Mouse (Mus musculus) heart, embryonic 14.5 days (tissue): Measurements from ENCODE around the gene Tdrkh. TPM values are rescaled to one million over a fixed set of nuclear protein-coding genes. Genes with fewer than 3 reads are reported as not detected.
A peak's percentile ranks its signal among the peaks of the same experiment; 100 is the strongest.

Experiments
- ATAC-seq: fragments of 200-750 bp; cut with Nextera tagmentation; 2 replicates; pipeline ENCODE4 v1.8.0; 2017; ENCODE audit warnings: low read depth, moderate TSS enrichment; ENCODE audit not compliant: insufficient number of reproducible peaks, insufficient read depth, low FRiP score
- H3K27ac ChIP-seq, 2 experiments: fragments of 200-500 bp in 1 of 2; fragments of 300-500 bp in 1 of 2; sonication (generic) in 1 of 2; replicated peaks in 1 of 2; 2 replicates each; pipeline ENCODE4 v1.5.1; 2012 to 2014; ENCODE audit warnings: low read depth in 2 of 2, low read length in 2 of 2, control low read depth in 1 of 2, mild to moderate bottlenecking in 1 of 2, mixed read lengths in 1 of 2; ENCODE audit not compliant: control insufficient read depth in 1 of 2, insufficient read depth in 1 of 2
- H3K27me3 ChIP-seq: fragments of 300-500 bp; sonication (generic); 2 replicates; pipeline ENCODE4 v1.6.1; 2014; ENCODE audit warnings: mild to moderate bottlenecking, low read length, control low read depth; ENCODE audit not compliant: control insufficient read depth, insufficient read depth
- H3K36me3 ChIP-seq: fragments of 300-500 bp; sonication (generic); 2 replicates; pipeline ENCODE4 v1.6.1; 2014; ENCODE audit warnings: mild to moderate bottlenecking, control low read depth, low read length, mixed read lengths; ENCODE audit not compliant: control insufficient read depth, insufficient read depth
- H3K4me1 ChIP-seq, 2 experiments: fragments of 200-500 bp in 1 of 2; fragments of 300-500 bp in 1 of 2; sonication (generic) in 1 of 2; 2 replicates each; pipeline ENCODE4 v1.6.1; 2012 to 2014; ENCODE audit warnings: low read length in 2 of 2, control low read depth in 1 of 2, mixed read lengths in 1 of 2; ENCODE audit not compliant: control insufficient read depth in 2 of 2, insufficient read depth in 2 of 2
- H3K4me2 ChIP-seq: fragments of 300-500 bp; sonication (generic); 2 replicates; pipeline ENCODE4 v1.6.1; 2014; ENCODE audit warnings: mild to moderate bottlenecking, low read length
- H3K4me3 ChIP-seq, 2 experiments: fragments of 200-500 bp in 1 of 2; fragments of 300-500 bp in 1 of 2; sonication (generic) in 1 of 2; 2 replicates each; pipeline ENCODE4 v1.5.1; 2012 to 2014; ENCODE audit warnings: low read length in 2 of 2, mild to moderate bottlenecking in 2 of 2, control low read depth in 1 of 2, low read depth in 1 of 2, moderate library complexity in 1 of 2; ENCODE audit not compliant: control insufficient read depth in 1 of 2, insufficient read depth in 1 of 2
- H3K9ac ChIP-seq: fragments of 300-500 bp; sonication (generic); 2 replicates; pipeline ENCODE4 v1.6.1; 2014; ENCODE audit warnings: mild to moderate bottlenecking, low read length
- H3K9me3 ChIP-seq: fragments of 300-500 bp; sonication (generic); 2 replicates; pipeline ENCODE4 v1.6.1; 2016; ENCODE audit warnings: low read length, control low read depth; ENCODE audit not compliant: control insufficient read depth
- WGBS: fragments of 180-500 bp; shearing (Covaris S2); extraction: QIAGEN DNeasy Blood & Tissue Kit; methylation state at CpG from one replicate; pipeline ENCODE4 v1.1.7; 2014; 5-methylcytosine and 5-hydroxymethylcytosine counted together
- polyA plus RNA-seq: library from polyadenylated mRNA; unstranded; fragments of >200 nt; fragmentation: Nextera tagmentation; extraction: Ambion mirVana; gene quantifications from 2 replicates; pipeline ENCODE4 v1.2.1, GENCODE M21; 2014

Gene Tdrkh
- polyA plus RNA-seq, 1 experiment from 2014 or later: 8.8 TPM

DNA sequence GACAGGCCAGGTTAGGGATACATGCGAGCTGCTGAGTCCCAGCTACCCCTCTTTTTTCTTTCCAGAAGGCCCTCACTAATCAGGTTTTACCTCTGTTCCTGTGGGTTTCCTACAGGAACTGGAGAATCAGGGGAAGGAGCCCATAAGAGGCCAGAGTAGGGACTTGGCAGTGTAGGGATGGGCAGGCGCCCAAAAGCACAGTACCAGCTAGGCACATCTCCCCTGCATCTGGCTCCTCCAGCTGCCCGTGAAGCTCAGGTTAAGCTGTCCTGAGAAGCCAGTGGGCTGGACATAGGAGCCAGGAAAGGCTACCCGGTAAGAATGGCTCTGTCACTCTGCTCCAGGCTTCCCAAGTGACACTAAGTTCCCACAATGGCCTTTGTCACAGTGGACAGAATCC is 68.4 kb downstream of the Tdrkh start:
- WGBS: 53% methylated on average over 4 of the region's 4 CpGs
- peaks cover 6 to 12% of the 10 kb centered on the region in 2 experiments for H3K4me1 ChIP-seq
- no peaks in the 10 kb centered on the region for H3K9me3 ChIP-seq
- no peak overlapping the region for H3K4me2 ChIP-seq
- no peak for ATAC-seq
- H3K27ac ChIP-seq: no peak overlapping the region
- no peaks in the 10 kb centered on the region for H3K36me3 ChIP-seq
- H3K27me3 ChIP-seq: peaks cover 27% of the 10 kb centered on the region
- H3K4me3 ChIP-seq: no peak overlapping the region
- H3K9ac ChIP-seq: no peak overlapping the region

DNA sequence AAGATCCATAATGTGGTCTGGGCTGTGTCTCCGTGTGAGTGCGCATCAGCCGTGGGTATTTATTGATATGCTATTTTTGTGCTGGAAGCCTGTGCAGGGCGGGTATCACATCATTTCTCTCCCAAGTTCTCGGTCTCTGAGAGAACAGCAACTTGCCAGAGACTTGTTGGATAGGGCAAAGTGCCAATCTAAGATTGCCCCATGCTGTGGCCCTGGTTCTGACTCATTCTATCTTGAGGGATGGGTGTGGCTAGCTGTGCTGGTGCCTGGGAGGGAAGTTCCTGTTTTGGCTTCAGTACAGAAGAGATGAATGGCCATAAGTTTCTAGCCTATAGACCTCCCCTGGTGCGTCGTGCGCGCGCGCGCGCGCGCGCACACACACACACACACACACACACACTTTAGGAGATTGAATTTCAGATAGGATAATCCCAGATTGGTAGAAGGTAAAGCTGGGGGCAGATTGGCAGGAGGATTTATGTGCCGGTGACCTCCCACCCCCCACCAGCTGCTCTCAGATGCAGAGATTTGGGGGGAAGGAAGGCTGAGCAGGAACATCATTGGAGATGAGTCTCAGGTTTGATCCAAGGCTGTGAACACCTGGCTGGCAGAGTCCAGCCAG is 69.8 kb downstream of the Tdrkh start:
- peaks cover 12 to 13% of the 10 kb centered on the region in 2 experiments for H3K4me1 ChIP-seq
- no peaks in the 10 kb centered on the region for H3K9me3 ChIP-seq
- H3K27ac ChIP-seq: no peak overlapping the region
- no peak overlapping the region for H3K4me3 ChIP-seq
- 68% methylated on average over 17 of the region's 17 CpGs for WGBS
- H3K27me3 ChIP-seq: peaks cover 27% of the 10 kb centered on the region
- H3K4me2 ChIP-seq: no peak overlapping the region
- no peak overlapping the region for H3K9ac ChIP-seq
- H3K36me3 ChIP-seq: no peaks in the 10 kb centered on the region
- no peak for ATAC-seq

DNA sequence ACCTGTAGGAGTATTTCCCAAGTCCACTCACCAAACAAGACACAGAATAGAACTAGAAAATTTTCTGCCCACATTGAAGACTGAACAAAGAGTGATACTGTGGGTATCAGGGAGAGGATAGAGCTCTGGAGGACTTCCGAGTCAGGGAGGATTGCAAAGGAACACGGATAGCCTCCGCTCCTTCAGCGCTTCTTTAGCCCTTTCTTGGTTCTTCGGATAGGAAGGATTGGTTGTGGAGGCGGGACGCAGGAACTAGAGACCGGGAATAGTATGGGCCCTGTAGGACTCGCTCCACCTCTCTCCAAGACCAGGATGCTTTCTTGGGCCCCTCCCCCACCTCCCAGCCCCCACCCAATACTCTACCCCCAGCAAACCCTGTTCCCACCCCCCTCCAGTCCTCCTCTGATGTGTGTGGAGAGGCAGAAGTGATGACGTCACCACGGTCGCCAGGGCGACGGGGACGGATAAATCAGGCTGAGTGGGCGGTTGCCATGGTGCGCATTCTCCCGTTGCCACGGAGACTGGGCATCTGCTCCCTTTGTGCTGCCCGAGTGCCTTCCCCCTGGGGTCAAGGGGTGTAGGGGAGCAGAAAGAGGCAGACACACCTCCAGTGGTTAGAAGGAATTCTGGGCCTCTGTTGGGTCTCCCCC is 70.8 kb downstream of the Tdrkh start:
- 26% methylated on average over 20 of the region's 20 CpGs for WGBS
- Histone ChIP-seq H3K9ac (no peak overlapping the region), H3K4me1 (peaks cover 9 to 13% of the 10 kb centered on the region in 2 experiments), H3K27ac (no peak overlapping the region), H3K9me3 (no peaks in the 10 kb centered on the region), H3K4me3 (no peak overlapping the region), H3K4me2 (no peak overlapping the region), H3K27me3 (peaks cover 20% of the 10 kb centered on the region), H3K36me3 (no peaks in the 10 kb centered on the region)
- 0 out of 2 replicates have a peak, but pooled peaks have one; percentile 13 for ATAC-seq

Other genes with a start within 250 kb of the Tdrkh start
- not detected in 2 replicates for gene Gm10696, start 235.1 kb upstream of the Tdrkh start, polyA plus RNA-seq
- not detected in 2 replicates for gene Gm5286, start 216.6 kb upstream of the Tdrkh start, polyA plus RNA-seq
- not detected in 2 replicates for gene Gm4778, start 149.2 kb upstream of the Tdrkh start, polyA plus RNA-seq
- gene Them4, start 103.2 kb upstream of the Tdrkh start, polyA plus RNA-seq: 11.1 and 15.7 TPM in 2 replicates
- gene Them5, start 71.2 kb upstream of the Tdrkh start, polyA plus RNA-seq: not detected in 2 replicates
- gene C2cd4d, start 50.8 kb upstream of the Tdrkh start, polyA plus RNA-seq: 0.53 and 0.89 TPM in 2 replicates
- gene Rorc, start 40.5 kb upstream of the Tdrkh start, polyA plus RNA-seq: 7.3 and 8.1 TPM in 2 replicates
- 0.05 and 0.26 TPM in 2 replicates for gene Lingo4, start 14.8 kb upstream of the Tdrkh start, polyA plus RNA-seq
- gene Mrpl9, start 30.0 kb downstream of the Tdrkh start, polyA plus RNA-seq: 64.5 and 64.8 TPM in 2 replicates
- 0.27 and 0.53 TPM in 2 replicates for gene Oaz3, start 30.6 kb downstream of the Tdrkh start, polyA plus RNA-seq
- 0.55 and 1.8 TPM in 2 replicates for gene Celf3, start 65.0 kb downstream of the Tdrkh start, polyA plus RNA-seq
- gene Riiad1, start 67.1 kb downstream of the Tdrkh start, polyA plus RNA-seq: 5.5 and 5.8 TPM in 2 replicates
- 26.1 and 26.4 TPM in 2 replicates for gene Snx27, start 169.4 kb downstream of the Tdrkh start, polyA plus RNA-seq
- not detected in 2 replicates for gene Gm10972, start 229.8 kb downstream of the Tdrkh start, polyA plus RNA-seq
- gene Tuft1, start 245.6 kb downstream of the Tdrkh start, polyA plus RNA-seq: 7.1 and 7.2 TPM in 2 replicates